ENCODE assay signal across 11 mouse cellular contexts in the genomic region with DNA sequence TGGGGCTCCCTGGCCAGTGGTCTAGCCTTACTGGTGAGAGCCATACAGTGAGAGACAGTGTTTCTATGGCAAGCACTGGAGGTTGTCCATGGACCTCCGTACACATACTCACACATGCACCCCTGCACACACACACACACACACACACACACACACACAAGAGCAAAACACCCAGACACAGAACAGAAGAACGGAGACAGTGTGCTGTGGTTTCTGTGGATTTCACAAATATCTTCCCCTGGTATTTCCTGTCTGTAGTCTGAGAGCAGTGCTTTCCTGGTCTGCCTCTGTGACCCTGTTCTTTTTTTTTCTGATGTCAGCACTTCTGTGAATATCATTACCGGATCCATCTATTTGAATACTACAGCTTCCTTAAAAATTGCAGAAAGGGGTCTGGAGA. TPM values are rescaled to one million over a fixed set of nuclear protein-coding genes. Genes with fewer than 3 reads are reported as not detected.
DNase-seq lines count a peak whose midpoint lies in the region; ATAC-seq and TF ChIP-seq lines count a peak whose summit lies in the region.
"Had no signal": no experiment of that assay in that cellular context is flagged by ENCODE, and none has a peak within 500 bp of the region (broad histone marks: within the 10 kb centered on the region; RNA-seq: fewer than 3 reads in every experiment).

No protein-coding gene starts in this region.

- peaks cover 15% of the 10 kb centered on the region for H3K79me2 ChIP-seq in CH12.LX (replicated peaks; ENCODE audit: control insufficient read depth, extremely low read depth, insufficient read depth, poor library complexity, severe bottlenecking)

- no peak for TF ChIP-seq RAD21 in CH12.LX (IDR thresholded peaks at IDR 0.05; ENCODE audit: low read depth, low read length)

- TF ChIP-seq CTCF in kidney, adult 2 months (conservative IDR thresholded peaks at IDR 0.05; ENCODE audit: insufficient read depth, insufficient read length, low read depth, low read length), result no peak
- TF ChIP-seq CTCF in CH12.LX (conservative IDR thresholded peaks at IDR 0.05 in 1 of 2, IDR thresholded peaks at IDR 0.05 in 1 of 2; ENCODE audit: low read depth in 2 of 2, low read length in 2 of 2), result no peak
- no peak for TF ChIP-seq CTCF in intestine, postnatal 0 days (IDR thresholded peaks at IDR 0.05; ENCODE audit: low read depth)

- H3K4me3 ChIP-seq in kidney, adult 2 months (ENCODE audit: insufficient read depth, low read depth, low read length), result no peak overlapping the region
- H3K4me3 ChIP-seq in CH12.LX (replicated peaks in 1 of 3; ENCODE audit: low read depth in 2 of 3, low read length in 2 of 3, poor library complexity in 1 of 3), result no peak overlapping the region
- no peak overlapping the region for H3K4me3 ChIP-seq in intestine, postnatal 0 days (ENCODE audit: low read depth, low read length)
- H3K4me3 ChIP-seq: myocyte had no signal

- in situ Hi-C loops in CH12.LX (cut with MboI; ENCODE audit: low pct_ligation_motif_present, low pct_unique_long_range_greater_than_20kb, low sequenced_read_pairs), result loop anchor here (5.0 to 25.0 kb wide), 2 partner anchors 49 to 239 kb away; partner anchors contain the start of gene Tars2

- H3K27me3 ChIP-seq in kidney, adult 2 months (replicated peaks; ENCODE audit: control insufficient read depth, insufficient read depth, low read length), result no peaks in the 10 kb centered on the region
- no peaks in the 10 kb centered on the region for H3K27me3 ChIP-seq in CH12.LX (replicated peaks)
- H3K27me3 ChIP-seq in intestine, postnatal 0 days (replicated peaks; ENCODE audit: control insufficient read depth, insufficient read depth, low read length), result no peaks in the 10 kb centered on the region

- peak; percentile 47 for DNase-seq in kidney, adult 2 months
- DNase-seq in kidney, postnatal 25 days, result no peak
- DNase-seq in CH12.LX (ENCODE audit: extremely low read depth), result peak; percentile 54
- DNase-seq in natural killer cell, adult 2 months (ENCODE audit: low spot score in 2 of 2), result peak; percentile 53 to 70
- no peak for DNase-seq in adrenal gland, adult 18-20 months (ENCODE audit: low spot score in 2 of 2)
- DNase-seq in gastrocnemius, postnatal 10 days, result no peak
- no peak for DNase-seq in layer of hippocampus, postnatal 14 days (ENCODE audit: low spot score in 2 of 2)

- 31% methylated on average over 3 of the region's 3 CpGs for WGBS in kidney, adult 2 months
- WGBS in intestine, postnatal 0 days, result 37% methylated on average over 3 of the region's 3 CpGs

- no peak for ATAC-seq in intestine, postnatal 0 days

- no peaks in the 10 kb centered on the region for H3K36me3 ChIP-seq in kidney, adult 2 months (ENCODE audit: control insufficient read depth, insufficient read depth, low read length)
- no peaks in the 10 kb centered on the region for H3K36me3 ChIP-seq in CH12.LX (replicated peaks in 1 of 2; ENCODE audit: control insufficient read depth in 1 of 2, insufficient read depth in 1 of 2, low read length in 1 of 2)
- H3K36me3 ChIP-seq in intestine, postnatal 0 days (ENCODE audit: control insufficient read depth, insufficient read depth), result no peaks in the 10 kb centered on the region

- no peak overlapping the region for H3K9ac ChIP-seq in CH12.LX (ENCODE audit: insufficient read depth, low read depth)
- H3K9ac ChIP-seq in intestine, postnatal 0 days (ENCODE audit: low read depth, low read length), result no peak overlapping the region

- no peak for TF ChIP-seq POLR2A in kidney, adult 2 months (IDR thresholded peaks at IDR 0.05; ENCODE audit: low read depth, low read length)
- TF ChIP-seq POLR2A in CH12.LX (IDR thresholded peaks at IDR 0.05; ENCODE audit: low read depth, low read length), result no peak

- no peak overlapping the region for H3K27ac ChIP-seq in kidney, adult 2 months (ENCODE audit: insufficient read depth, low read depth, low read length)
- no peak overlapping the region for H3K27ac ChIP-seq in CH12.LX (ENCODE audit: insufficient read depth, low read depth)
- no peak overlapping the region for H3K27ac ChIP-seq in intestine, postnatal 0 days (ENCODE audit: low read depth, low read length)

- dilution Hi-C loops in CH12.LX (cut with MboI; ENCODE audit: extremely low pct_ligation_motif_present, extremely low pct_unique_long_range_greater_than_20kb, low sequenced_read_pairs), result no loop called here

- no peak overlapping the region for H3K4me2 ChIP-seq in CH12.LX (ENCODE audit: insufficient read depth, low read depth, poor library complexity, severe bottlenecking)
- H3K4me2 ChIP-seq in intestine, postnatal 0 days (replicated peaks; ENCODE audit: low read depth), result peak overlapping the region; percentile 44

- TF ChIP-seq EP300 in CH12.LX (IDR thresholded peaks at IDR 0.05; ENCODE audit: low read length), result peak; percentile 29; the same call in 1 of the 2 replicates

- H3K9me3 ChIP-seq in CH12.LX (replicated peaks; ENCODE audit: low read length), result no peaks in the 10 kb centered on the region
- H3K9me3 ChIP-seq in intestine, postnatal 0 days (ENCODE audit: control insufficient read depth), result no peaks in the 10 kb centered on the region

- no peaks in the 10 kb centered on the region for H3K4me1 ChIP-seq in kidney, adult 2 months (ENCODE audit: control insufficient read depth, insufficient read depth, low read length)
- peaks cover 25 to 63% of the 10 kb centered on the region in 2 experiments for H3K4me1 ChIP-seq in CH12.LX (ENCODE audit: control insufficient read depth in 1 of 2, insufficient read depth in 2 of 2)
- peaks cover 2% of the 10 kb centered on the region; the same call in 1 of the 2 replicates for H3K4me1 ChIP-seq in intestine, postnatal 0 days (replicated peaks; ENCODE audit: control insufficient read depth, insufficient read depth, low read length)

TF ChIP-seq in CH12.LX, 34 proteins besides CTCF, POLR2A, EP300 and RAD21 (continues in another document):
- no peak for TF ChIP-seq NRF1 (IDR thresholded peaks at IDR 0.05; ENCODE audit: low read depth, low read length)
- no peak for TF ChIP-seq E2F4 (IDR thresholded peaks at IDR 0.05; ENCODE audit: insufficient replicate concordance, low read depth, low read length)
- TF ChIP-seq ZNF384 (IDR thresholded peaks at IDR 0.05; ENCODE audit: low read depth, low read length), result peak; percentile 66
- no peak for TF ChIP-seq USF2 (conservative IDR thresholded peaks at IDR 0.05; ENCODE audit: low read depth, low read length)
- no peak for TF ChIP-seq UBTF (IDR thresholded peaks at IDR 0.05; ENCODE audit: low read depth, low read length)
- peak; percentile 84 for TF ChIP-seq MAFK (IDR thresholded peaks at IDR 0.05; ENCODE audit: insufficient replicate concordance, low read length)
- no peak for TF ChIP-seq CHD2 (IDR thresholded peaks at IDR 0.05; ENCODE audit: low read length)
- no peak for TF ChIP-seq SMC3 (IDR thresholded peaks at IDR 0.05; ENCODE audit: low read depth, low read length)
- TF ChIP-seq MAX (IDR thresholded peaks at IDR 0.05; ENCODE audit: low read length), result no peak
- TF ChIP-seq NELFE (IDR thresholded peaks at IDR 0.05; ENCODE audit: low read depth, low read length), result no peak
- peak; percentile 46 for TF ChIP-seq BHLHE40 (IDR thresholded peaks at IDR 0.05; ENCODE audit: low read depth, low read length)
- TF ChIP-seq ZKSCAN1 (IDR thresholded peaks at IDR 0.05; ENCODE audit: borderline replicate concordance, low read depth, low read length), result no peak
- no peak for TF ChIP-seq MYC (IDR thresholded peaks at IDR 0.05; ENCODE audit: low read depth, low read length)
- no peak for TF ChIP-seq ZC3H11A (IDR thresholded peaks at IDR 0.05; ENCODE audit: low read depth, low read length)
- TF ChIP-seq ZMIZ1 (IDR thresholded peaks at IDR 0.05; ENCODE audit: low read depth, low read length), result no peak
- TF ChIP-seq PAX5 (IDR thresholded peaks at IDR 0.05; ENCODE audit: low read length), result no peak
- TF ChIP-seq RCOR1 (conservative IDR thresholded peaks at IDR 0.05; ENCODE audit: low read depth, low read length), result no peak
- TF ChIP-seq MAZ (IDR thresholded peaks at IDR 0.05; ENCODE audit: low read depth, low read length), result no peak
- TF ChIP-seq KAT2A (IDR thresholded peaks at IDR 0.05; ENCODE audit: insufficient replicate concordance, low read length), result no peak
- TF ChIP-seq TBP (conservative IDR thresholded peaks at IDR 0.05; ENCODE audit: low read depth, low read length), result no peak
- no peak for TF ChIP-seq USF1 (IDR thresholded peaks at IDR 0.05; ENCODE audit: low read depth, low read length)
- no peak for TF ChIP-seq TCF12 (IDR thresholded peaks at IDR 0.05; ENCODE audit: low read depth, low read length)
- TF ChIP-seq MEF2A (IDR thresholded peaks at IDR 0.05; ENCODE audit: borderline replicate concordance, low read depth, low read length), result 0 out of 2 replicates have a peak, but pooled peaks have one; percentile 44

RNA-seq across cellular contexts. Expression of gene Ctss, which starts 2.9 kb away (rescaled TPM):
- polyA plus RNA-seq in kidney, adult 2 months (2012; rRNA removed), result 8.2 and 18.1 TPM in 2 replicates
- 178 and 202 TPM in 2 replicates for total RNA-seq in CH12.LX (2012; rRNA removed)
- 282 and 300 TPM in 2 replicates for total RNA-seq in CH12.LX (2014; rRNA removed)
- polyA plus RNA-seq in CH12.LX (2012; ENCODE audit: insufficient read length, low read depth), result 238 and 271 TPM in 2 replicates
- 195 and 202 TPM in 2 replicates for polyA plus RNA-seq in intestine, postnatal 0 days (2015; fragmentation: Nextera tagmentation; extraction: Ambion mirVana)
- 100 to 1,000 TPM in 1 of 2 experiments, 10 to 100 TPM in 1; 71.3 to 153 TPM for total RNA-seq in adrenal gland, adult 18-20 months (2021)
- total RNA-seq in gastrocnemius, postnatal 10 days (2021), result 1 to 10 TPM; 5.1 to 6.8 TPM
- 10 to 100 TPM; 32.3 to 35.9 TPM for total RNA-seq in layer of hippocampus, postnatal 14 days (2021)

RNA-seq across cellular contexts. Expression of gene Ctsk, which starts 24.6 kb away (rescaled TPM):
- 6.5 and 8.2 TPM in 2 replicates for polyA plus RNA-seq in kidney, adult 2 months (2012; rRNA removed)
- total RNA-seq in CH12.LX (2012; rRNA removed), result 0.13 TPM in 1 of 2 replicates, not detected in the other
- total RNA-seq in CH12.LX (2014; rRNA removed), result not detected in 2 replicates
- 0.20 TPM in 1 of 2 replicates, not detected in the other for polyA plus RNA-seq in CH12.LX (2012; ENCODE audit: insufficient read length, low read depth)
- 9.1 and 9.8 TPM in 2 replicates for polyA plus RNA-seq in intestine, postnatal 0 days (2015; fragmentation: Nextera tagmentation; extraction: Ambion mirVana)
- 1 to 10 TPM; 5.0 to 5.9 TPM for total RNA-seq in adrenal gland, adult 18-20 months (2021)
- 100 to 1,000 TPM in 1 of 2 experiments, 10 to 100 TPM in 1; 31.4 to 178 TPM for total RNA-seq in gastrocnemius, postnatal 10 days (2021)
- total RNA-seq in layer of hippocampus, postnatal 14 days (2021), result 1 to 10 TPM; 7.1 to 8.0 TPM

RNA-seq across cellular contexts. Expression of gene Hormad1, which starts 35.8 kb away (rescaled TPM):
- not detected in 2 replicates for polyA plus RNA-seq in kidney, adult 2 months (2012; rRNA removed)
- not detected in 2 replicates for total RNA-seq in CH12.LX (2012; rRNA removed)
- total RNA-seq in CH12.LX (2014; rRNA removed), result not detected in 2 replicates
- polyA plus RNA-seq in CH12.LX (2012; ENCODE audit: insufficient read length, low read depth), result not detected in 2 replicates
- not detected in 2 replicates for polyA plus RNA-seq in intestine, postnatal 0 days (2015; fragmentation: Nextera tagmentation; extraction: Ambion mirVana)
- total RNA-seq in adrenal gland, adult 18-20 months (2021), result not detected
- total RNA-seq in gastrocnemius, postnatal 10 days (2021), result not detected
- not detected for total RNA-seq in layer of hippocampus, postnatal 14 days (2021)
- total RNA-seq: layer of hippocampus, adult 8-10 months had no signal
- polyA plus RNA-seq: frontal cortex, adult 2 months; myocyte had no signal

Comparison
In these comparisons a context has a peak if more than half of its experiments do, and no peak if none do; other contexts are left out.
1. DNase-seq: peak in kidney, adult 2 months (single experiment), CH12.LX (single experiment) and natural killer cell, adult 2 months (2 of 2); none in kidney, postnatal 25 days (0 of 2), adrenal gland, adult 18-20 months (0 of 2), gastrocnemius, postnatal 10 days (single experiment) and layer of hippocampus, postnatal 14 days (0 of 2).
2. RNA of gene Ctss, which starts 2.9 kb away (total RNA-seq): 178 to 300 TPM in CH12.LX, 71.3 to 153 TPM in adrenal gland, adult 18-20 months and 32.3 to 35.9 TPM in layer of hippocampus, postnatal 14 days; 5.1 to 6.8 TPM in gastrocnemius, postnatal 10 days; every median in the first group is over 4 times any median in the second.
3. RNA of gene Ctsk, which starts 24.6 kb away (total RNA-seq): 31.4 to 178 TPM in gastrocnemius, postnatal 10 days, 7.1 to 8.0 TPM in layer of hippocampus, postnatal 14 days and 5.0 to 5.9 TPM in adrenal gland, adult 18-20 months; 0.13 TPM in CH12.LX; every median in the first group is over 4 times any median in the second.